Mouse (Mus musculus) heart, adult 9 months (tissue): ENCODE data around the gene Ttc28.
"Not testable (repeated sequence)": the region's sequence is repeated elsewhere in the genome, so short reads cannot be mapped to it uniquely, and the experiment has no call there.

ENCODE experiments used
- DNase-seq, 2 experiments: peaks; one replicate each; pipeline ENCODE4 v3.0.0; 2022; ENCODE audit warnings: low spot score in 2 of 2

The Ttc28 gene

GRCm38 (mm10) chr5:110879584-110880374 is at the start of gene Ttc28:
Gene Ttc28, plus strand, starts transcription at chr5:110879803.
- peak; percentile 90 to 91 for DNase-seq

DNA sequence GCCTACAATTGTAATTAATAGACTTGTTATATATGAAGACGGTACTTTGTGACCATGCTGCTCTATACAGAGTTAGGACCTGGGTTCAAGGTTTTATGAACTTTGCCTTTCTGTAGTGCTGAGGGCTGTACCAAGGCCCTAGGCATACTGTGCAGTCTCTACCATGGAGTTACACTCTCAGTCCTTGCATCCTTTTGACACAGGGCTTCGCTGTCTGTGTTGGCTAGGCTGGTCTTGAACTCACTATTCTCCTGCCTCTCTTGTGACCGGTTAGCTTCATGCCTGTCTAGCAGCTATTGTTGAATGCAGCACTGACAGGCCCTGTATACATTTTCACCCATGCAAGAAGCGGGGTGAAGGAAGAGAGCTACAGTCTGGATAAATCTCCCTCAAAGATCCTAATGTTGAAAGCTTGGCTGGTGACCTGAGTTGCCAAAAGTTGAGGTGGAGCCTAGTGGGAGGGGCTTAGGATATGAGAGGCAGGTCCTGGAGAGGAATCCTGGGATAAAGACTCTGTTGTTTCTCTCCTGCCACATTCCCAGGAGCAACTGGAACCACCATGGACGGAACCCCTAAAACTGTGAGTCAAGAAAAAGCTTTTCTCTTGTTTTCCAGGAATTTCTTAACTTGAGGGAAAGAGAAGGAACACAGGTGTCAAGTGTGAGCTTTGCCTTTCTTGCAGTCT is 48.4 kb upstream of the Ttc28 start:
- no peak for DNase-seq

- DNase-seq = peak; percentile 58 to 65
These were observed 43.6 kb upstream of the Ttc28 start for GRCm38 (mm10) chr5:110835959-110836358.

- DNase-seq = not testable (repeated sequence)
These were observed 41.6 kb upstream of the Ttc28 start for GRCm38 (mm10) chr5:110838016-110838415.

- DNase-seq = peak in 1 of 2 experiments; percentile 21
These were observed 40.4 kb upstream of the Ttc28 start for GRCm38 (mm10) chr5:110839038-110839677.

DNA sequence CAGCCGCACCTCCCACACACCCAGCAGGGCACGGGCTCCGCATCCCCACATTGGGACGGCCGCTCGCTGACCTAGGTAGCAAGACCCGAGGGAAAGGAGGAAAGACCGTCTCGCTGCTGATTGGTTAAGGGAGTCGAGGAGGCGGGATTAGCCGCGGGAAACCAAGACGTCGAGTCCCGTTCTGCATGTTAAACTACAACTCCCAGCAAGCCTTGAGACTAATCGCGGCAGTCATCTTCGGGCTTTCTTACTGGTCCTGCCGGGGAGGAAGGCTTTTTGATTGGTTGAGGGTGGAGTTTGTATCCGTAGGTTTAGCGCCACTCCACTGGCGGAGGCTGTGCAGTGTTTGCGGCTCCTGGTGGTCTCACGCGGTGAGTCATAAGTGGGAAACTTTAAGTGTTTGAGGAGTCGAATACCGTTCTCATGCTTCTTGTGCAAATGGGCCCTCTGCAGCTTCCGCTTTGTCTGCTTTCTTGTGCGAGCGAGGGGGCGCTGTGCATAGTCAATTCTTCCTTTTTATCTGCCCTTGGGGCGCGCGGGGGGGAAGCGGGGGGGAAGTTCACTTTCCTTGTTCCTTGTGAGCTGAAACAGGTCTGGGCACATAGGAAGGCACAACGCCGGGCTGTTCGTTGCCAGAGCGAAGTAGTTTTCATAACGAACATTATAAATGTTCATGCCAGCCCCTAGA is 39.8 kb upstream of the Ttc28 start, which contains the start of the genes Hscb and Chek2:
Gene Hscb, minus strand, starts transcription at position 100 of the 688 bp plus-strand sequence.
Gene Chek2, plus strand, starts transcription at position 302 of the 688 bp plus-strand sequence.
- peak; percentile 99 for DNase-seq

DNA sequence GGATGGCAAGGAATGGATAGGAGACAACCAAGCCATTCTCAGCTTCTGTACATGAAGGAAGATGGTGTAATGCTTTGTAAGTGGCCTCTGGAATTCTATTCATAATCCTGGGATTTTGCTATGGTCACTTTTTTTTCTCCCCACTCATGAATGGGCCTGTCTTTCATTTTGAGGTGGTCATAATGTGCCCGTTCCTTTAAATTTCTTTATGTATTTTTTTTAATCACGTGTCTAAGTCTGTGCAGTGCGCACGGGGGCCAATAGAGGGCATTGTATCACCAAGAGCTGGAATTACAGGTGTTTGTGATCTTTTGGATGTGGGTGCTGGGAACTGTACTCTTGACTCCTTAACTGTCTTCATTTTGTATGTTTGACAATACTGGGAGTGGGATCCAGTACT is 39.1 kb upstream of the Ttc28 start:
- DNase-seq = peak in 1 of 2 experiments; percentile 35

GRCm38 (mm10) chr5:110841046-110841862 is 38.3 kb upstream of the Ttc28 start:
- DNase-seq = no peak

GRCm38 (mm10) chr5:110852990-110853389 is 26.6 kb upstream of the Ttc28 start:
- DNase-seq = no peak

DNA sequence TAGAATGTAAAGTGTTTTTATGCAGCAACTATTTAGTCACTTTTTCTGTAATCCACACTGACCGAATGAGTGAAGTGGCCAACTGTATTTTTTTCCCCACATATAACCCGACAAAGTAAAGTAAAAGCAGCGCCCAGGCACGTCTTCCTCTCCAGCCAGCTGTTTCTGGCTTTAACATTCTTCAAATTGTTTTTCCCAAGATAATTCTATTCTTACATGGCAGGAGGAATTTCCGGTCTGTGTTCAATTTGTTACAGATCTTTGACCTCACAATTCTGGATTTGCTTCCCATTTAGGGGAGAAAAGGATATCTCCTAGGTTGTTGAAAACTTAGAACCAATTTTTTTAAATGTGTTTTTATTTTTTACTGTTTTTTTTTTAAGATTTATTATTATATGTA is 22.5 kb upstream of the Ttc28 start:
- peak; percentile 58 to 63 for DNase-seq

GRCm38 (mm10) chr5:110859013-110859650 is 20.5 kb upstream of the Ttc28 start:
- peak; percentile 85 to 90 for DNase-seq

DNA sequence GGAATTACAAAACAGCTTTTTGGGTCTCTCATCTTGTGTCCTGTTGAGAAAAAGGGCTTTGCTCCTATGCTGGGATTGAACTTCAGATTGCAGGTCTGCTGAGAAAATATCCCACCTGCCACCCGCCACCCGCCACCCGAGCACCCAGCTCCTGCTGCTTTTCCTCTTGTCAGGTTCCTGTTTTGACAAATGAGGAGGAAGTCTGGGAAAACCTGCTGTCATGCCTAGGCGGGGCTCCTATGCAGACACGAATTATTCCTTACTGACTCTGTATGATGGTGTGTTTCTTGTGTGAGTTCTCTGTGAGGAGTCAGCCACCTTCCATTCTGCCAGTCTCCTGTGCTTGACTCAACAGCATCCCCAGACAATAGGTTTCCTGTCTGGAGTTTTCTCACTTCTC is 19.2 kb upstream of the Ttc28 start:
- peak in 1 of 2 experiments; percentile 23 for DNase-seq

GRCm38 (mm10) chr5:110868460-110868859 is 11.1 kb upstream of the Ttc28 start:
- DNase-seq = no peak

- peak; percentile 27 to 37 for DNase-seq
These were observed 10.3 kb upstream of the Ttc28 start for GRCm38 (mm10) chr5:110869242-110869669.

DNA sequence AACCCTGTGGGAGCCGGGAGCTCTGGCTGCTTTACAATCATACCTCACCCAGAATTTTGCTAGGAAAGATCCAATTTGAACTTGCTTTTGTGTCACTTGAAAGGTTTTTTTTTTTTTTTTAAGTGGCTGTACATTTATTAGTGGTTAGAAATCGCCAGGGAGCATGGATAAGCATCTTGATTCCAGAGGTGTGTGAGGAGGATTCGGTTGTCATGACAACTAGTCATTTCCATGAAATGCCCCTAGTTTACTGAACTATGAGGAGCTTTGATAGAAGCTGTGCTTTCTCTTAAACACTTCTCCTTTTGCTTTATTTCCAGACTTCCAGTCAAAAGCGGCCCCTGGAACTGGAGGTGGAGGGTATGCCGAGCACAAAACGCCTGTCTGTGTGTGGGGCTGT is 6.4 kb upstream of the Ttc28 start:
- DNase-seq = no peak

- DNase-seq = no peak
These were observed 4.9 kb upstream of the Ttc28 start for GRCm38 (mm10) chr5:110874711-110875110.

DNA sequence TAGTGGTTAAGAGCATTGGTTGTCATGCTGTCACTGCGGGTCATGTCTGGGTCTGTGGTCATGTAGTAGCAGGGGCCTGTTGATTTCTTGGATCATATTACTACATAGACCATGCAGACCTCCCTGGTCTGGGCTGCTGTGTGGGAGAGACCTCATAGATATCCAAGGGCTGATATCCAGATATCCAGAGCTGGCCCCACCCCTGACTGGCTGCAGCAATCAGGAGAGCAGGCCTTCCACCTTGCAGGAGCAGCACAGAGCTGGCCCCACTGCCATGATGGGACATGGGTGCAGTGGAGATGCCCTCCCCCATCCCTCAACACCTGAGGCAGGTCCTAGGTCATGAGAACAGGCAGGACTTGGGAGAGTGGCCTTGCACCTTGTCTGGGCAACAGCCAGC is 4.3 kb upstream of the Ttc28 start:
- DNase-seq = no peak

GRCm38 (mm10) chr5:110877666-110878505 is 1.7 kb upstream of the Ttc28 start:
- DNase-seq = no peak

DNA sequence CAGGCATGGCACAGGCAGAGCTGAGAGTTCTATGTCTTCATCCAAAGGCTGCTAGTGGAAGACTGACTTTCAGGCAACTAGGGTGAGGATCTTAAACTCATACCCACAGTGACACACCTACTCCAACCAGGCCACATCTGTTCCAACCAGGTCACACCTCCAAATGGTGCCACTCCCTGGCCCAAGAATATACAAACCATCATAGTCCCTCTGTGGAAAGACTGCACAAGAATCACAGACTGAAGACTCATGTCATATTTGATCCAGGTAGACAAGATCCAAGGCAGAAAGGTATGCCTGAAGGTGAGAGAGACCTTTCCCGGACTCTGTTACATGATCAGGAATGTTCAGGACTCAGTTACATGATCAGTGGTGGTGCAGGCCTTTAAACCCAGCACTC is 1.1 kb upstream of the Ttc28 start:
- not testable (repeated sequence) for DNase-seq
